Mouse (Mus musculus) olfactory bulb, adult 2 months (tissue): Measurements from ENCODE around the gene Lrrc49. TPM values are rescaled to one million over a fixed set of nuclear protein-coding genes. Genes with fewer than 3 reads are reported as not detected.

Experiments
- H3K27ac ChIP-seq: fragments of 200-500 bp; 2 replicates; pipeline ENCODE4 v1.5.1; 2012; ENCODE audit warnings: low read depth, low read length; ENCODE audit not compliant: insufficient read depth
- H3K4me1 ChIP-seq: fragments of 200-500 bp; 2 replicates; pipeline ENCODE4 v1.6.1; 2012; ENCODE audit warnings: low read length; ENCODE audit not compliant: control insufficient read depth, insufficient read depth
- H3K4me3 ChIP-seq: fragments of 200-500 bp; 2 replicates; pipeline ENCODE4 v1.5.1; 2012; ENCODE audit warnings: mild to moderate bottlenecking, low read depth, low read length, moderate library complexity; ENCODE audit not compliant: insufficient read depth
- CTCF ChIP-seq: fragments of 200-500 bp; IDR thresholded peaks from 2 replicates; pipeline ENCODE4 v1.5.1; 2012; ENCODE audit warnings: low read depth, mild to moderate bottlenecking, low read length, moderate library complexity; ENCODE audit not compliant: insufficient read depth
- POLR2A ChIP-seq: fragments of 200-500 bp; IDR thresholded peaks from 2 replicates; pipeline ENCODE4 v1.6.1; 2012; ENCODE audit warnings: mild to moderate bottlenecking, low read depth, low read length, moderate library complexity; ENCODE audit not compliant: insufficient read depth
- WGBS: fragments of 180-500 bp; shearing (Covaris S2); methylation state at CpG from one replicate; pipeline ENCODE4 v1.1.7; 2018; 5-methylcytosine and 5-hydroxymethylcytosine counted together
- polyA plus RNA-seq: library from polyadenylated mRNA; stranded (reverse); fragments of >200 nt; gene quantifications from 2 replicates; pipeline ENCODE4 v1.2.4, GENCODE M21; 2012; ENCODE audit warnings: low replicate concordance; ENCODE audit not compliant: missing spikeins, insufficient read depth, insufficient read length

Lrrc49 gene
- polyA plus RNA-seq, 1 experiment = not detected

DNA sequence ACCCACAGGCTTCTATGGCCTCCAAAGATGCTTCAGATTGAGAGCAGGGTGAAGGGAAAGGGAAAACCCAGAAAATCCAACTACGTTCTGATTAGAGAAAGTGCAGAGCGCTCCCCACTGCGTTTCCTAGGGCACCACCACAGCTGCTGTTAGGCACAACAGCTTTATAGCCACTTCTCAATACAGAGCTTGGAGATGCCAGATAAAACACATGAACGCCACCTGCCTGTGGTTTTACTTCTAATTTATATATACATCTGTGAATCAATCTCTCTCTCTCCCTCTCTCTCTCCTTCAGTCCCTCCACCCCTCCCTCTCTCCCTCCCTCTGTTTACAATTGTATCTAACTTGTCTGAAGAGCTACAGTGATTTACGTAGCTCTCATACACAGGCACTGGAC, 95.6 kb downstream of the Lrrc49 start:
- TF ChIP-seq POLR2A (no peak), CTCF (no peak)
- 0 out of 2 replicates have a peak overlapping the region, but pooled peaks have one; percentile 5 for H3K27ac ChIP-seq
- H3K4me3 ChIP-seq = no peak overlapping the region
- H3K4me1 ChIP-seq = 0 out of 2 replicates have a peak, but pooled peaks cover 3% of the 10 kb centered on the region
- 85% methylated on average over 5 of the region's 5 CpGs for WGBS

- WGBS = 95% methylated on average over 8 of the region's 8 CpGs
- TF ChIP-seq CTCF = no peak
- no peak for TF ChIP-seq POLR2A
- Histone ChIP-seq H3K4me1 (0 out of 2 replicates have a peak, but pooled peaks cover 3% of the 10 kb centered on the region), H3K27ac (no peak overlapping the region), H3K4me3 (no peak overlapping the region)
Measured at GRCm38 (mm10) chr9:60590871-60591624, 96.9 kb downstream of the Lrrc49 start.

DNA sequence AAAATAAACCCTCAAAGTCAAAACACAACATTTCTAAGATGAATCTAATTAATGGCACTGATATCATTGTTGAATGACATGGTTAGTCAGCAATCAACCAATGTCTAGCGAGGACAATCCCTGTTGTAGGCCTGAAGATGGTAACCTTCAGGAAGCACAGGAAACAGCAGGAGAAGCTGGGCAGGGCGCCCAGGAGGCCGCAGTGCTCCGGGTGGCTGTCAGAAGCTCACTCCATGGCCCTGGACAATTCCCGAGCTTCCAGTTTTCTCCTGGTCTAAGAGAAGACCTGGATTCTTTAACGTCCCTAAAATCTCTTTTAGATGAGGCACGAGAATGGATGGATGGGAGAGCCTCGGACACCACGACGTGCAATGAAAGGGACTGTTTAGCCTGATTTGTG, 99.0 kb downstream of the Lrrc49 start:
- TF ChIP-seq CTCF (no peak), POLR2A (no peak)
- 89% methylated on average over 10 of the region's 10 CpGs for WGBS
- no peak overlapping the region for H3K4me3 ChIP-seq
- 0 out of 2 replicates have a peak, but pooled peaks cover 3% of the 10 kb centered on the region for H3K4me1 ChIP-seq
- H3K27ac ChIP-seq = no peak overlapping the region

GRCm38 (mm10) chr9:60586920-60587319, 101.0 kb downstream of the Lrrc49 start:
- 79% methylated on average over 3 of the region's 3 CpGs for WGBS
- no peak overlapping the region for H3K4me3 ChIP-seq
- no peak for TF ChIP-seq CTCF
- no peak for TF ChIP-seq POLR2A

GRCm38 (mm10) chr9:60585206-60585605, 102.8 kb downstream of the Lrrc49 start:
- TF ChIP-seq POLR2A = no peak
- TF ChIP-seq CTCF = no peak
- WGBS = 92% methylated on average over 5 of the region's 5 CpGs
- H3K4me1 ChIP-seq = no peaks in the 10 kb centered on the region
- H3K27ac ChIP-seq = no peak overlapping the region
- H3K4me3 ChIP-seq = no peak overlapping the region

More at GRCm38 (mm10) chr9:60586920-60587319, 101.0 kb downstream of the Lrrc49 start:
- Histone ChIP-seq H3K27ac (no peak overlapping the region), H3K4me1 (no peaks in the 10 kb centered on the region)

DNA sequence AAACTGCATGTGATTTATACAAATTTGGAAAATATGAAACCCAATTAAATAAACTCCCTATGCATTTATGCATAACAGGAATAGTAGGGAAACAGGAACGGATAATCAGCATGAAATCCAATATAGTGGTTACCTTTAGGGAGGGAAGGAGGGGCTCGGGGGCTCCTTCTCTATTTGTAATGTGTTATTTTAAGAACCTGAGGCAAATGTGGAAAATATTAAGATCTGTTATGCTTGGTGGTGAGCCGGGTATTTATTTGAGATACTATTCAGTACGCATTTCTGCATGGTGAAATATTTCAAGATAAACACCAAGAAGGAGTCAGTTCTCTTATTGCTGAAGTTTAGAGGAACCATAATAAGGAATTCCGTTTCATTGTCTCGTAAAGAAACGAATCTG, 105.4 kb downstream of the Lrrc49 start:
- no peak overlapping the region for H3K4me3 ChIP-seq
- H3K27ac ChIP-seq = no peak overlapping the region
- H3K4me1 ChIP-seq = no peaks in the 10 kb centered on the region
- TF ChIP-seq POLR2A (no peak), CTCF (no peak)
- WGBS = 80% methylated on average over 7 of the region's 7 CpGs

DNA sequence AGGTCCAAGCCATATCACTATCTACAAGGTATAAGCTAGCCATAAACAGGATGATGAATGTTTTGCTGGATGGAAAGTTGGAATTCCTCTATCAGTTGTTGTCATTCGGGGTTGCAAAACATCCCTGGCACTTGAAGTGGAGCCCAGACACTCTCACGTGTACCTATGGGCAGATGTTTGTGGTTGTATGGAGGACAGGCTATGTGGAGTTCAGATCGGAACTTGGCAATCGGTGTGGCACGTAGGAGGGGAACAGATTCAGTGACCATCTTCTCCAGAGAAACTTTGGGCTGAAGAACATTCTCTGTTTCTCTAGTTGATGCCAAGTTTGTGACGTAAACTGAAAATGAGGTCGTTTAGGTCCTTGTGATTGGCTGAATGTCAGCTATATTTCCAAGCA, 114.9 kb downstream of the Lrrc49 start:
- no peak for TF ChIP-seq POLR2A
- TF ChIP-seq CTCF = no peak
- Histone ChIP-seq H3K4me1 (no peaks in the 10 kb centered on the region), H3K4me3 (no peak overlapping the region), H3K27ac (no peak overlapping the region)
- 90% methylated on average over 7 of the region's 7 CpGs for WGBS

- Histone ChIP-seq H3K4me3 (no peak overlapping the region), H3K27ac (no peak overlapping the region), H3K4me1 (no peaks in the 10 kb centered on the region)
- TF ChIP-seq CTCF (no peak), POLR2A (no peak)
- 96% methylated on average over 4 of the region's 4 CpGs for WGBS
Measured at GRCm38 (mm10) chr9:60571725-60572124, 116.2 kb downstream of the Lrrc49 start.

DNA sequence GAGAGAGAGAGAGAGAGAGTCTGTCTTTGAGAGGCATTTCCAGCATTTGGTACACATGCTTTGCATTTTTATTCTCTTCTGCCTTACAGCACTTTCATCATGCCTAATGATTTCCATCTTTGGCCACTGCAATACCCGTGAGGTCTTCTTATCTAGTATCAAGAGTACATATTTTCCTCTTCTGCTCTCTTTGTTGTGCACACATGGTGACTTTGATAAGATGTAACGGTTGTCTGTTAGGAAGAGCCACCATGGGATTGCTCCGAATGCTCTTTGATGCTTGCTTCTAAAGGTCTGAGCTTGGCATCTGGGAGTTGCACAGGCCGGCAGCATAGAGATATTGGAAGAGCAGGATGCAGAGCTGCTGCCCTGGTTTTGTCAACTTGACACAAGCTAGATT, 116.9 kb downstream of the Lrrc49 start:
- no peaks in the 10 kb centered on the region for H3K4me1 ChIP-seq
- WGBS = 95% methylated on average over 4 of the region's 4 CpGs
- H3K4me3 ChIP-seq = no peak overlapping the region
- H3K27ac ChIP-seq = no peak overlapping the region
- TF ChIP-seq CTCF (no peak), POLR2A (no peak)
